Mouse (Mus musculus) cerebral cortex, adult 2 months (tissue): Measurements from ENCODE around the gene Cd180.

Experiments
- WGBS: fragments of 180-500 bp; shearing (Covaris S2); methylation state at CpG from one replicate; pipeline ENCODE4 v1.1.7; 2018; 5-methylcytosine and 5-hydroxymethylcytosine counted together

Cd180 gene

DNA sequence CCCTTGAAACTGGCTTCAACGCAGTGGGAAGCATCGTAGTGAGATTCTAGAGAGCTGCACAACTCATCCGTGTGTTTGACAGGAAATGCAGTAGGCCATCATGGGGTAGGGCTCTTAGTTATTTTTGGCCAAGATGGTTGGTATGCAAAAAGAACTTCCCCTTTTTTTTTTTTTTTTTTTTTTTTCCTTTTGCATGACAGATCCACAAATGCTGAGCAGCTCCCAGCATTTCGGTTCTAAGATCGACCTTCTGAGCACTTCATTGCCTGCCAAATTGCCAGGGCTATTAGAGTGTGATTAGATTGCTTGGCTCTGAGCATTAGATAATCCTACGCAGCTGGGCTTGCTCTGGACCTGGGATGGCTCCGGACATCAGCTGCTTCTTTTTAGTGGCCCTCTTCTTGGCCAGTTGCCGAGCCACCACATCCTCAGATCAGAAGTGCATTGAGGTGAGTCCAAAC lies at the start of gene Cd180:
Gene Cd180, plus strand, starts transcription at position 218 of the 461 bp plus-strand sequence.
- WGBS = 64% methylated on average over 8 of the region's 8 CpGs

- 37% methylated on average over 8 of the region's 8 CpGs for WGBS
Observed at GRCm38 (mm10) chr13:102644344-102644743, 49.0 kb upstream of the Cd180 start.

DNA sequence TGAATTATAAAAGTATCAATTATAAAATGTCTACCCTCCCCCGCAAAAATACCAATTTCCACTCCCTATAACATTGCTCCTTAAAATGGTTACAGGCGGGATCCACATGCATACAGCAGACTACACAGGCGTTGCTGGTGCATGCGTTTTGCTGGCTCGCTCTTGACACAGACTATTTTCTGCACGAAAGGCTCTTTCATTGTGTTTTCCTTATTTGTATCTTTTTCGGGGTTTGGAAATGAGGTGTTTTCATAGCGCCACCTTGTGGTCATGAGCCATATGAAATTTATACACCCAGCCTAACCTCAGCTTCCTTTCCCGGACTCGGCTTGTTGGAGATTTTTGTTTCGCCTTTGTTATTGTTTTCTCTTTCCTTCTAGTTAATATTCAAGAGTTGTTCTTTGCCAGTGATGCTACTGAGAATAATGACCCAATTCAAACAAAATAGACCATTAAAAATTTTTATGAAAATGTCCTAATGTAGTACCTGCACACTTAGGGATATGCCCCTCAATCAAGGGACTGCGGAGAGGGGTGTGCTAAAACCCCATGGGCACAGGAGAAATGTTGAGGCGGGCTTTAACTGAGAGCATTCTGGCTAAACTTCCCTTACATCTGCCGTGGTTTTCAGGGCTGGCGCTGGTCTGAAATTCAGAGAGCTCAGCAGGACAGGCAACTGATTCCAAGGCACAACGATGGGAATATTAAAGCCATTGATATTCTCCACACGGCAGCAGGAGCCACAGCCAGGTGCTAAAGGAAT lies 48.4 kb upstream of the Cd180 start:
- WGBS = 17% methylated on average over 17 of the region's 17 CpGs

DNA sequence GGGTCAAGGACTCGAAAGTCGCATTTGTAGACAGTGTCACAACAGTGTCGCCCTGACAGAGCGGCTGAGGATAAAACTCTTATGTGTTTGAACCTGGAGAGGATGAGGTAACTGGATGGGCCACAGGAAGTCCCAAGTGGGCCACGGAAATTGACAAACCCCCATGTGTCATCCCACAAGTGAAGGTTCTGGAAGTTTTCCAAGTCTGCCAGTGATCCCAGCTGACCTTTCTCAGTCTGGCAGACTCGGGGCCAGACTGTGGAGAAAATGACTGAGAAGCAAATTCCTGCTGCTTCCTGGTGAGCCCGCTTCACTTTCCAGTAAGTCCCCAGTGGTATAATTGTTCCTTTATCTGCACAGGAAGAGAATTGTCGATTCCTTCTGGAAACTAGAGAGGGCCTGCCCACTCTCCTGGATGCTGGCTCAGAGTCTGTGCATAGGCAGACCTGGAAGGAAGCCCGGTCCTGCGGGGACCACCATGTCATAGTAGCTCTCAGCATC lies 47.0 kb upstream of the Cd180 start:
- 60% methylated on average over 10 of the region's 10 CpGs for WGBS

- 63% methylated on average over 4 of the region's 4 CpGs for WGBS
Observed at GRCm38 (mm10) chr13:102647511-102647910, 45.8 kb upstream of the Cd180 start.

DNA sequence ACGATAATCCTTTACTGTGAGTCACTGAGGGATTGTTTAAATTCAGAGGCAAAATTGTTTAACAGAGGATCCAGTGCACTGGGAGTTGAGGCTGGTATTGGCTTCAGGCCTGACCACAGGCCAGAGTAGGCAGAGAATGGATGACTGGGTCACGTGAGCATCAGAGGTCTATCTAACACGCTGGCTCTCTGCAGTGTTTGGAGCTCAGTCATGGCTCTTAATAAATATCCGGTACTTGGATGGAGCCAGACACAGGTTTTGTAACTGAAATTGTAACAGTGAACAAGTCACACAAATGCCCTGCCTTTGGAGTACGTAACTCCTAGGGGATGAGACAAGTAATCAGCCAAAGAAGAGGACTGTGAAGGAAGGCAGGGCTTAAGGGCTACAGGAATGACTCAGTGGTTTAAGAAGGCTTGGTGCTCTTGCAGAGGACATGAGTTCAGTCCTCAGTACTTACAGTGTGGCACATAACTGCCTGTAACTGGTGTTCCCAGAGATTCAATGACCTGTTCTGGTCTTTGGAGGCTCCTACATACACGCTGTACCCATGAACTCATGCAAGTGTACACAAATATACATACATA lies 41.0 kb upstream of the Cd180 start:
- WGBS = 91% methylated on average over 6 of the region's 6 CpGs

GRCm38 (mm10) chr13:102655071-102655570 lies 38.2 kb upstream of the Cd180 start:
- WGBS = 89% methylated on average over 2 of the region's 2 CpGs

GRCm38 (mm10) chr13:102656153-102656690 lies 37.1 kb upstream of the Cd180 start:
- WGBS = 81% methylated on average over 11 of the region's 11 CpGs

GRCm38 (mm10) chr13:102658223-102658839 lies 35.0 kb upstream of the Cd180 start:
- WGBS = 54% methylated on average over 6 of the region's 6 CpGs

DNA sequence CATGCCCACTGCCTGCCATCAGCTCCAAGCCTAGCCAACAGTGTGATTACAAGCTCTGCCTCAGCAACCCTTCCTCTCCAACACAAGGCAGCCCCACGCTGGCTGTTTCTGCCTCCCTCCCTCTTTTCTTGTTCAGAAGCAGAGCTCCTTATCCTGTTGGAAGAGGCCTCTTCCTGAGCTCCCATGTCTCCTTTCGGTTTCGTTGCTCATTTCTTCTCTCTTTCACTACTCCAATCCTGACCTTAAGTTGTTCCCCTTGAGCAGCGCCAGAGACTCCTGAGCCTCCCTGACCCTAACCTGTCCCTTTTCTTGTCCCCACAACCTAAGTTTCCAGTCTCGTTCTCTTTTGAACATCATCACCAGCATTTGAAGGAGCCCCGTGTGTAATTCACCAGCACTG lies 29.3 kb upstream of the Cd180 start:
- WGBS = 71% methylated on average over 6 of the region's 6 CpGs

- 56% methylated on average over 12 of the region's 12 CpGs for WGBS
Observed at GRCm38 (mm10) chr13:102664843-102665587, 28.3 kb upstream of the Cd180 start.

GRCm38 (mm10) chr13:102665588-102666232 lies 27.6 kb upstream of the Cd180 start:
- 60% methylated on average over 18 of the region's 18 CpGs for WGBS

GRCm38 (mm10) chr13:102666233-102666614 lies 27.1 kb upstream of the Cd180 start:
- 89% methylated on average over 12 of the region's 12 CpGs for WGBS

GRCm38 (mm10) chr13:102666731-102667130 lies 26.6 kb upstream of the Cd180 start:
- 87% methylated on average over 4 of the region's 4 CpGs for WGBS

DNA sequence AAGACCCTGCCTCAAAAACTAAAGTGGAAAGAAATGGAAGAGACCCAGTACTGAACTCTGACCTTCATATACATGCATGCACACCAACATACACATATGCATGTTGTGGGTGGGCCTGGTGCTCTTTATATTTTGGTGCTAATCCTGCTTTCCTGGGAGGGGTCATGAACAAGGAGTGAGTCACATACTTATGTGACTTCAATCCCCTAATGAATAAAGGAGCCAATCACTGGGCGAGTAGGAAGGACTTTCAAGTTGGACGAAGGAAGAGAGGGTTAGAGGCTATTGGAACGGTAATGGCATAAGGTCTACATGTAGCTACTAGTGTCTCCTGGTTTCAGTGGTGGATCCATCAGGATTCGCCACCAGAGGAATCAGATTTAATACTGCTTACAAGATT lies 26.0 kb upstream of the Cd180 start:
- WGBS = 92% methylated on average over 4 of the region's 4 CpGs

DNA sequence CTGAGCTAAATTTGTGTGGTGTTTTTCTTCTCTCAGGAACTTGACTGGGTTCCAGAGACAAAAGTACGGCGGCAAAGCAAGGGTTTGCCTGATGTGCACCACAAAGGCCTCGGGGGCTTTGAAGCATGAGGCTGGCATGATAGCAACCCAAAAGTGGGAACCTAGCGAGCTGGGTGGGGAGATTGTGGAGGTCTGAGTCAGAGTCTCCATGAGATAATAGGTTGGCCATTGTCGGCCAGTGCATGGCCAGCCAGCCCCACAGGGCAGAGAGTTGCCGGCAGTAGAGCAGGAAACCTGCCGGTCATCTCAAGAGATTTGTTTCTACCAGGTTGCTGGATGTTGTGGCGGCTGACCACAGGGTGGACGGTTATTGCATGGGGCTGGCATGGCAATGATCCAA lies 25.5 kb upstream of the Cd180 start:
- WGBS = 82% methylated on average over 9 of the region's 9 CpGs

GRCm38 (mm10) chr13:102668933-102669332 lies 24.4 kb upstream of the Cd180 start:
- 85% methylated on average over 6 of the region's 6 CpGs for WGBS

DNA sequence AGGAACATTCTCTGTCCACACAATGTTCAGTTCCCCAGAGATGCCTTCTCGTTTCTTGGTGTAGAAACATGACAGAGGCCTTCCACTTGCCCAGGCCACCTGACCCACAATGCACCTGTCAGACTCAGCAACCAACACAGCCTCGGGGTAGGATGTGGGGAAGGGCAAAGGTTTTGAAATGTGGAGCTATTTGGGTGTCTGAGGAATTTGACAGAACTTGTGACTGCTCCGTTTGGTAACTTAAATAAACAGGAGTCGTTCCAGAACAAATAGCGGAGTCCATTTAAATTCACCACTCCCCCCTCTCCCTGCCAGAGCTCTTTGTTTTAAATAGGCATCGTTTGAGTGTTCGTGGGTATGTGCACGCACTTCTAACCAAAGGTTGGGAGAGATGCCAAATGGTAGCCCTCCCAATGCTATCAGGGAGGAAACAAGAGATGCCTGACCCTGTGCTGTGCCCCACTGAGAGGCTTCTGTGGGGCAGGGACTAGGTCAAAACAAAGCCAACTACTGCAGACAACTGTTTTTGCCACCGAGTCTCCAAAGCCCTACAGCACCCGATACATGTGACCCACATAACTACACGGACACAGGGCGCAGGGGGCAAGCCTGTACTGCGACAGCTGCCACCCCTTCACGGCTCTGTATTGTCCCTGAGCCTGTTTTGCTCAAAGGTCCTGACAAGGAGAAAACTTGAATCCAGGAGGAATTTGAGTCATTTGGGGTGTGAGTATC lies 23.7 kb upstream of the Cd180 start:
- 53% methylated on average over 14 of the region's 14 CpGs for WGBS

DNA sequence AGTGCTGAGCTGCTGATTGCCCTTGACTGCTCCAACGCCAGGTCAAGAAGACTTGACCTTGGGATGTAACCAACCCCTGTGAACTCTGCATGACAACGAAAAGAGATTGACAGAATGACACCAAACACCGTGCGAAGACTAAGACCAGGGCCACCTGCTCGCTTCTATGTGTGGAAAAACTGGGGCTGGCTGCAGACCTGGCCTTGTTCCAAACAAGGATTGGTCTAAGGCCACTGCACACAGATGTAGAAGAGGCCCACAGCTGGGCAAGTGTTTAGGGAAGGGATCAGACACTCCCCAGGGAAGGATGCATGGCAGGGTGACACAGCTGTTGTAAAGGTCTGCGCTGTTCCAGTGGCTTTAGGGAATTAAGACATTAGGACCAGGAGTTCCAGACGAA lies 22.9 kb upstream of the Cd180 start:
- WGBS = 97% methylated on average over 7 of the region's 7 CpGs

GRCm38 (mm10) chr13:102674083-102674482 lies 19.3 kb upstream of the Cd180 start:
- WGBS = 84% methylated on average over 3 of the region's 3 CpGs
